Mouse (Mus musculus): ENCODE data around the gene Il4ra. TPM values are rescaled to one million over a fixed set of nuclear protein-coding genes. Genes with fewer than 3 reads are reported as not detected.
A peak's percentile ranks its signal among the peaks of the same experiment; 100 is the strongest.

Il4ra gene
- total RNA-seq (2014; rRNA removed) (13.3 and 14.3 TPM in 2 replicates), polyA plus RNA-seq (2015; fragmentation: Nextera tagmentation; extraction: Ambion mirVana) (4.5 and 5.0 TPM in 2 replicates)

DNA sequence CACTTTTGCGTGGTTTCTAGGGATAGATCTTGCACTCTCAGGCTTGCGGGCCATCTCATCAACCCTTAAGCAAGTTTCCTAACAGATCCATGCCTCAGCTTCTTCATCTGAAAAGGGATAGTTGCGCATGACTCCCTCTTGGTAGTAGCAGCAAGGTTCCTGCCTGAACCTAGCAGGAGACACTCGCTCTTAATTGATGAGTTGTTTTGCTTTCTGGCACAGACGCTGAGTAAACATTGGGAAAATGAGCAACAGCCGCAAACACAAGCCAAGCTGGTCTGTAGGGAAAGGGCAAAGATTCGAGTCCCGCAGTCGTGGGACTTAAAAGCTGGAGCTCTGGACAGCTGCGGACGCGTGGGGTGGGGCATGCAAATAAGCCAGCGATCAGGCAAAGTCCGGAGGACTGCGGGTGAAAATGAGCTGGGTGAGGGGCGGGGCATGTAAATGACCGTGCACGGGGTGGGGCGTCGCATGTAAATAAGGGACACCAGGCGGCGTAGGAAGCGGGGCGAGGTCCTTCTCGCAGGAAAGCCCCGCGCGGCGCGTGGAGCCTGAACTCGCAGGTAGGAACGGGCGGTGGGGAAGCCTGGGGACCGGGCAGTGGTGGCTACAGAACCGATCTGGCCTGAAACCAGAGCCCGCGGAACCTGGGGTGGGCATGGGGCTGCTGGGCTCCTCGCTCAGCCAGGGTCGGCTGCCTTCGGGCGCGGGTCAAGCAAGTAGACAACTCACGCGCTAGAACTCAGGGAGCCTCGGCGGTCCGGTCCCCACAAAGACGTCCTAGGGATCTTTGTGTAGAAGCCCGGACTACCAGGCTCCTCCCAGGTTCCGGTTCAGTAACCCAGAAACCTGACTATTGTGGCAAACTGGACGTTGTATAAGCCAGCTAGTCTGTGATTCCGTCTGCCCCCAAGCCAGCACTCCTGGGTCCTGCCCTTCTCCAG is at the start of gene Il4ra:
Gene Il4ra, plus strand, starts transcription at position 355 of the 944 bp plus-strand sequence.
- Histone ChIP-seq H3K4me3 (ENCODE audit: low read length) (peak within 1 kb of the TSS; percentile 55), H3K36me3 (ENCODE audit: insufficient read depth, low read length) (no peaks in the 10 kb centered on the region), H3K4me2 (ENCODE audit: low read depth, low read length) (peak within 1 kb of the TSS; percentile 99), H3K9ac (replicated peaks; ENCODE audit: low read length) (peak within 1 kb of the TSS; percentile 63), H3K27ac (no peak within 1 kb of the TSS; the same call in 1 of the 2 replicates), H3K4me1 (ENCODE audit: insufficient read depth, low read length) (peaks cover 22% of the 10 kb centered on the region), H3K9me3 (ENCODE audit: low read length) (no peaks in the 10 kb centered on the region), H3K27me3 (ENCODE audit: insufficient read depth, low read length) (no peaks in the 10 kb centered on the region)
- 2% methylated on average over 52 of the region's 52 CpGs for WGBS
- ATAC-seq (peak; percentile 84), DNase-seq (ENCODE audit: low spot score) (peak; percentile 81)
- TF ChIP-seq CTCF (IDR thresholded peaks at IDR 0.05; ENCODE audit: low read depth) = peak; percentile 35; the same call in 1 of the 2 replicates

DNA sequence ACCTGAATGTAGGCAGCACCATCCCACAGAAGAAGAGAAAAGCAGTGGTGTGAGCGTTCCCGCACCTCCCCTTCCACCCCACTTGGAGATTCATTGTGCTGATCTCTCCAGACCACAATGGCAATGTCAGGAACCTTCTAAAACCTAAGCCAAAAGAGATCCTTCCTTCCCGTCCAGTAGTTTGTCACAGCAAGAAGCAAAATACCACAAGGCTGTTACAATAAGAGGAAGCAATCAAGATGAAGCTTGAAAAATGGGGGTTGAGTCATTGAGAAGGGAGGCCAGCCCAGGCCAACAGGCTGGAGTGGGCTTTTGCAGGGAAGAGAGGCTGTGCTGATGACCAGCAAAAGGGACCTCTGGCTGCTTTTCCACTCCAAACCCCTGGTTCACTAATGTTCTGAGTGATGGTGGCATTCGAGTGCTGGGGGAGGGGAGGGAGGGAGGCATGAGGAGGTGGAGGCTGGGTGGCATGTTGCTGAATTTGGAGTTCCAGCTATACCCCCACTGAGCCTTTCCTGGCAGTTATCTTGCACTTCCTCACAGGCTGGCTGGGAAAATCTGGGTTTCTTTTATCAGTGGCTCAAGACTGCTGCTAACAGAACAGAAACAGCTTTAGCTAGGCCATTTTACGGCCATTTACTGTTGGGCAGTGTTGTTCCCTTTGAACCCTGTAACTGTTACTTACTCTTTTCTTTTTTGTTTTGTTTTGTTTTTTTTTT is 48.4 kb upstream of the Il4ra start:
- H3K27ac ChIP-seq = no peak overlapping the region
- no peaks in the 10 kb centered on the region for H3K36me3 ChIP-seq (ENCODE audit: insufficient read depth, low read length)
- WGBS = 74% methylated on average over 5 of the region's 5 CpGs
- no peak overlapping the region for H3K4me3 ChIP-seq (ENCODE audit: low read length)
- H3K9me3 ChIP-seq (ENCODE audit: low read length) = no peaks in the 10 kb centered on the region
- no peak for TF ChIP-seq CTCF (IDR thresholded peaks at IDR 0.05; ENCODE audit: low read depth)
- ATAC-seq (no peak), DNase-seq (ENCODE audit: low spot score) (no peak)
- H3K27me3 ChIP-seq (ENCODE audit: insufficient read depth, low read length) = no peaks in the 10 kb centered on the region
- H3K9ac ChIP-seq (replicated peaks; ENCODE audit: low read length) = no peak overlapping the region
- H3K4me1 ChIP-seq (ENCODE audit: insufficient read depth, low read length) = no peaks in the 10 kb centered on the region
- no peak overlapping the region for H3K4me2 ChIP-seq (ENCODE audit: low read depth, low read length)

GRCm38 (mm10) chr7:125504618-125505017 is 47.3 kb upstream of the Il4ra start:
- 95% methylated on average over 5 of the region's 5 CpGs for WGBS

GRCm38 (mm10) chr7:125505568-125505967 is 46.4 kb upstream of the Il4ra start:
- no peak overlapping the region for H3K9ac ChIP-seq (replicated peaks; ENCODE audit: low read length)
- ATAC-seq (no peak), DNase-seq (ENCODE audit: low spot score) (no peak)
- H3K4me2 ChIP-seq (ENCODE audit: low read depth, low read length) = no peak overlapping the region
- no peak overlapping the region for H3K4me3 ChIP-seq (ENCODE audit: low read length)
- no peak for TF ChIP-seq CTCF (IDR thresholded peaks at IDR 0.05; ENCODE audit: low read depth)
- H3K27ac ChIP-seq = no peak overlapping the region
- H3K27me3 ChIP-seq (ENCODE audit: insufficient read depth, low read length) = no peaks in the 10 kb centered on the region
- WGBS = 81% methylated on average over 10 of the region's 10 CpGs
- no peaks in the 10 kb centered on the region for H3K4me1 ChIP-seq (ENCODE audit: insufficient read depth, low read length)
- H3K36me3 ChIP-seq (ENCODE audit: insufficient read depth, low read length) = no peaks in the 10 kb centered on the region
- H3K9me3 ChIP-seq (ENCODE audit: low read length) = no peaks in the 10 kb centered on the region

More at GRCm38 (mm10) chr7:125504618-125505017, 47.3 kb upstream of the Il4ra start:
- ATAC-seq = no peak
- TF ChIP-seq CTCF (IDR thresholded peaks at IDR 0.05; ENCODE audit: low read depth) = no peak
- H3K4me3 ChIP-seq (ENCODE audit: low read length) = no peak overlapping the region
- no peak overlapping the region for H3K4me2 ChIP-seq (ENCODE audit: low read depth, low read length)
- H3K27ac ChIP-seq = no peak overlapping the region
- no peaks in the 10 kb centered on the region for H3K27me3 ChIP-seq (ENCODE audit: insufficient read depth, low read length)
- H3K4me1 ChIP-seq (ENCODE audit: insufficient read depth, low read length) = no peaks in the 10 kb centered on the region
- H3K9ac ChIP-seq (replicated peaks; ENCODE audit: low read length) = no peak overlapping the region
- H3K9me3 ChIP-seq (ENCODE audit: low read length) = no peaks in the 10 kb centered on the region
- DNase-seq (ENCODE audit: low spot score) = no peak
- H3K36me3 ChIP-seq (ENCODE audit: insufficient read depth, low read length) = no peaks in the 10 kb centered on the region

- H3K9ac ChIP-seq (replicated peaks; ENCODE audit: low read length) = no peak overlapping the region
- H3K27me3 ChIP-seq (ENCODE audit: insufficient read depth, low read length) = no peaks in the 10 kb centered on the region
- no peaks in the 10 kb centered on the region for H3K9me3 ChIP-seq (ENCODE audit: low read length)
- 92% methylated on average over 2 of the region's 2 CpGs for WGBS
- ATAC-seq (no peak), DNase-seq (ENCODE audit: low spot score) (no peak)
- H3K27ac ChIP-seq = no peak overlapping the region
- no peak for TF ChIP-seq CTCF (IDR thresholded peaks at IDR 0.05; ENCODE audit: low read depth)
- H3K4me1 ChIP-seq (ENCODE audit: insufficient read depth, low read length) = no peaks in the 10 kb centered on the region
- H3K4me2 ChIP-seq (ENCODE audit: low read depth, low read length) = no peak overlapping the region
- no peak overlapping the region for H3K4me3 ChIP-seq (ENCODE audit: low read length)
- H3K36me3 ChIP-seq (ENCODE audit: insufficient read depth, low read length) = no peaks in the 10 kb centered on the region
Observed at GRCm38 (mm10) chr7:125507279-125507678, 44.6 kb upstream of the Il4ra start.

DNA sequence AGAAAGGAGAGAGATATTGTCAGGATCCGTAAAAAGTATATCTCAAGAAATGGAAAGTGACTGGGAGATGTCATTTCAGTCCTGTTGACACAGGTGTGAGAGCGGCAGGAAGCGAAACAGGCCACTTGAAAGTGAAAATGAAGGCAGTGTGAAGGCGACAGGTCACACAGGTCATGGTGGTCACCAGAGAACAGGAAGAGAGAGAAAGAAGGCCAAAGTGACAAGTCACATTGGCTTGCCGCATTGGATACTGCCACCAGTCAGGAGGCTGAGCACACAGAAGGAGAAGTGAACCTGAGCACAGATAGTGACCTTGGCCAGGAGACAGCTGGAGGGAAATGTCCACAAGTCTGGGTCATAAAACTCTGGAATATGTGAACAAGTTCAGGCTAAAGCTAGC is 40.5 kb upstream of the Il4ra start:
- no peak for TF ChIP-seq CTCF (IDR thresholded peaks at IDR 0.05; ENCODE audit: low read depth)
- Histone ChIP-seq H3K27me3 (ENCODE audit: insufficient read depth, low read length) (no peaks in the 10 kb centered on the region), H3K27ac (no peak overlapping the region), H3K4me1 (ENCODE audit: insufficient read depth, low read length) (no peaks in the 10 kb centered on the region), H3K36me3 (ENCODE audit: insufficient read depth, low read length) (no peaks in the 10 kb centered on the region), H3K9ac (replicated peaks; ENCODE audit: low read length) (no peak overlapping the region), H3K4me3 (ENCODE audit: low read length) (no peak overlapping the region), H3K4me2 (ENCODE audit: low read depth, low read length) (no peak overlapping the region), H3K9me3 (ENCODE audit: low read length) (no peaks in the 10 kb centered on the region)
- ATAC-seq = no peak
- no peak for DNase-seq (ENCODE audit: low spot score)
- 91% methylated on average over 5 of the region's 5 CpGs for WGBS

All from hindbrain, postnatal 0 days (tissue).